Mouse (Mus musculus) hindbrain, embryonic 16.5 days (tissue): ENCODE measurements around the gene Lrrc8e. TPM values are rescaled to one million over a fixed set of nuclear protein-coding genes. Genes with fewer than 3 reads are reported as not detected.

Experiments
- ATAC-seq: fragments of 200-750 bp; cut with Nextera tagmentation; 2 replicates; pipeline ENCODE4 v1.8.0; 2017; ENCODE audit warnings: moderate TSS enrichment, moderate library complexity
- H3K27ac ChIP-seq: fragments of 300-500 bp; sonication (generic); 2 replicates; pipeline ENCODE4 v1.5.1; 2014; ENCODE audit warnings: low read depth, mild to moderate bottlenecking, control low read depth, low read length, moderate library complexity
- H3K27me3 ChIP-seq: fragments of 300-500 bp; sonication (generic); replicated peaks from 2 replicates; pipeline ENCODE4 v1.6.1; 2014; ENCODE audit warnings: low read length; ENCODE audit not compliant: control insufficient read depth, insufficient read depth
- H3K36me3 ChIP-seq: fragments of 300-500 bp; sonication (generic); 2 replicates; pipeline ENCODE4 v1.6.1; 2014; ENCODE audit warnings: mild to moderate bottlenecking, low read length, moderate library complexity, mixed read lengths; ENCODE audit not compliant: control insufficient read depth, insufficient read depth
- H3K4me1 ChIP-seq: fragments of 300-500 bp; sonication (generic); 2 replicates; pipeline ENCODE4 v1.6.1; 2014; ENCODE audit warnings: low read depth, low read length; ENCODE audit not compliant: control insufficient read depth, insufficient read depth
- H3K4me2 ChIP-seq: fragments of 300-500 bp; sonication (generic); 2 replicates; pipeline ENCODE4 v1.6.1; 2014; ENCODE audit warnings: mild to moderate bottlenecking, low read length, control low read depth, moderate library complexity
- H3K4me3 ChIP-seq: fragments of 300-500 bp; sonication (generic); 2 replicates; pipeline ENCODE4 v1.5.1; 2014; ENCODE audit warnings: mild to moderate bottlenecking, low read length, control low read depth, moderate library complexity
- H3K9ac ChIP-seq: fragments of 300-500 bp; sonication (generic); 2 replicates; pipeline ENCODE4 v1.6.1; 2014; ENCODE audit warnings: low read depth, mild to moderate bottlenecking, control low read depth, low read length, moderate library complexity
- H3K9me3 ChIP-seq: fragments of 300-500 bp; sonication (generic); 2 replicates; pipeline ENCODE4 v1.6.1; 2014; ENCODE audit warnings: mild to moderate bottlenecking, low read length, moderate library complexity; ENCODE audit not compliant: control insufficient read depth
- WGBS: fragments of 180-500 bp; shearing (Covaris S2); extraction: QIAGEN DNeasy Blood & Tissue Kit; methylation state at CpG from one replicate; pipeline ENCODE4 v1.1.7; 2014; 5-methylcytosine and 5-hydroxymethylcytosine counted together
- polyA plus RNA-seq: library from polyadenylated mRNA; unstranded; fragments of >200 nt; fragmentation: Nextera tagmentation; extraction: Ambion mirVana; gene quantifications from 2 replicates; pipeline ENCODE4 v1.2.1, GENCODE M21; 2015

Lrrc8e gene
- polyA plus RNA-seq, 1 experiment from 2014 or later, result not detected

GRCm38 (mm10) chr8:4216791-4217621 lies 9.6 kb upstream of the Lrrc8e start, which contains the start of gene Prr36:
TSS of gene Prr36 (minus strand) at chr8:4217459.
- Histone ChIP-seq H3K9ac (peak within 1 kb of the TSS; percentile 91), H3K9me3 (no peaks in the 10 kb centered on the region), H3K27me3 (no peaks in the 10 kb centered on the region), H3K4me3 (peak within 1 kb of the TSS; percentile 60), H3K4me1 (peaks cover 35% of the 10 kb centered on the region), H3K4me2 (peak within 1 kb of the TSS; percentile 93), H3K27ac (peak within 1 kb of the TSS; percentile 94), H3K36me3 (peaks cover 3% of the 10 kb centered on the region; the same call in 1 of the 2 replicates)
- under 1% methylated on average over 44 of the region's 44 CpGs for WGBS
- ATAC-seq, result peak; percentile 89

GRCm38 (mm10) chr8:4219617-4220016 lies 7.0 kb upstream of the Lrrc8e start:
- H3K4me3 ChIP-seq, result no peak overlapping the region
- H3K4me1 ChIP-seq, result peaks cover 18% of the 10 kb centered on the region
- no peaks in the 10 kb centered on the region for H3K27me3 ChIP-seq
- no peak overlapping the region for H3K9ac ChIP-seq
- no peak for ATAC-seq
- WGBS, result 83% methylated on average over 3 of the region's 3 CpGs
- no peak overlapping the region for H3K4me2 ChIP-seq
- H3K36me3 ChIP-seq, result peaks cover 3% of the 10 kb centered on the region; the same call in 1 of the 2 replicates
- H3K9me3 ChIP-seq, result no peaks in the 10 kb centered on the region
- no peak overlapping the region for H3K27ac ChIP-seq

GRCm38 (mm10) chr8:4222059-4222458 lies 4.6 kb upstream of the Lrrc8e start:
- Histone ChIP-seq H3K4me2 (no peak overlapping the region), H3K4me1 (peaks cover 8% of the 10 kb centered on the region; the same call in 1 of the 2 replicates), H3K27me3 (peaks cover 9% of the 10 kb centered on the region), H3K36me3 (no peaks in the 10 kb centered on the region), H3K9ac (no peak overlapping the region), H3K4me3 (no peak overlapping the region), H3K27ac (no peak overlapping the region), H3K9me3 (no peaks in the 10 kb centered on the region)
- no peak for ATAC-seq

GRCm38 (mm10) chr8:4226323-4226722 lies 304 bp upstream of the Lrrc8e start:
- 30% methylated on average over 4 of the region's 4 CpGs for WGBS
- ATAC-seq, result peak; percentile 27; the same call in 1 of the 2 replicates
- Histone ChIP-seq H3K27ac (no peak overlapping the region), H3K4me3 (no peak overlapping the region), H3K27me3 (peaks cover 14% of the 10 kb centered on the region), H3K4me1 (peaks cover 2% of the 10 kb centered on the region; the same call in 1 of the 2 replicates), H3K9ac (no peak overlapping the region), H3K4me2 (peak overlapping the region; percentile 47), H3K9me3 (no peaks in the 10 kb centered on the region), H3K36me3 (no peaks in the 10 kb centered on the region)

- no peak overlapping the region for H3K27ac ChIP-seq
- H3K9ac ChIP-seq, result no peak overlapping the region
- no peak overlapping the region for H3K4me2 ChIP-seq
- H3K9me3 ChIP-seq, result no peaks in the 10 kb centered on the region
- H3K4me3 ChIP-seq, result no peak overlapping the region
- no peak for ATAC-seq
- H3K27me3 ChIP-seq, result peaks cover 14% of the 10 kb centered on the region
- no peaks in the 10 kb centered on the region for H3K36me3 ChIP-seq
- peaks cover 2% of the 10 kb centered on the region; the same call in 1 of the 2 replicates for H3K4me1 ChIP-seq
- WGBS, result 89% methylated on average over 4 of the region's 4 CpGs
Measured at GRCm38 (mm10) chr8:4227919-4228318, 1.3 kb downstream of the Lrrc8e start.

GRCm38 (mm10) chr8:4229784-4230183 lies 3.2 kb downstream of the Lrrc8e start:
- H3K27me3 ChIP-seq, result peaks cover 14% of the 10 kb centered on the region
- no peaks in the 10 kb centered on the region for H3K9me3 ChIP-seq
- WGBS, result 73% methylated on average over 5 of the region's 5 CpGs
- H3K4me2 ChIP-seq, result no peak overlapping the region
- no peaks in the 10 kb centered on the region for H3K36me3 ChIP-seq
- H3K4me1 ChIP-seq, result peaks cover 2% of the 10 kb centered on the region; the same call in 1 of the 2 replicates
- H3K27ac ChIP-seq, result no peak overlapping the region
- no peak overlapping the region for H3K4me3 ChIP-seq
- ATAC-seq, result no peak
- no peak overlapping the region for H3K9ac ChIP-seq

GRCm38 (mm10) chr8:4230612-4231351 lies 4.2 kb downstream of the Lrrc8e start:
- ATAC-seq, result no peak
- Histone ChIP-seq H3K27ac (no peak overlapping the region), H3K27me3 (peaks cover 14% of the 10 kb centered on the region), H3K4me3 (no peak overlapping the region), H3K9me3 (no peaks in the 10 kb centered on the region), H3K4me2 (no peak overlapping the region), H3K9ac (no peak overlapping the region), H3K4me1 (peaks cover 2% of the 10 kb centered on the region; the same call in 1 of the 2 replicates), H3K36me3 (no peaks in the 10 kb centered on the region)
- 65% methylated on average over 10 of the region's 10 CpGs for WGBS

- H3K4me2 ChIP-seq, result peak overlapping the region; percentile 82
- H3K9ac ChIP-seq, result peak overlapping the region; percentile 66
- H3K4me1 ChIP-seq, result peaks cover 26% of the 10 kb centered on the region
- peak overlapping the region; percentile 86 for H3K4me3 ChIP-seq
- no peaks in the 10 kb centered on the region for H3K9me3 ChIP-seq
- WGBS, result 19% methylated on average over 15 of the region's 15 CpGs
- peak overlapping the region; percentile 92 for H3K27ac ChIP-seq
- H3K27me3 ChIP-seq, result no peaks in the 10 kb centered on the region
- ATAC-seq, result peak; percentile 2
- no peaks in the 10 kb centered on the region for H3K36me3 ChIP-seq
Measured at GRCm38 (mm10) chr8:4237814-4238433, 11.3 kb downstream of the Lrrc8e start.
